Mouse (Mus musculus) forelimb bud, embryonic 11.5 days (tissue): ENCODE results near the gene Hist1h1e.

Experiments used
- DNase-seq: peaks from one replicate; pipeline ENCODE4 v3.0.0-alpha.2; 2012; ENCODE audit warnings: low read depth, low spot score

Hist1h1e gene

GRCm38 (mm10) chr13:23622175-23622671, at the start of gene Hist1h1e:
Gene Hist1h1e (minus strand): TSS chr13:23622558.
- DNase-seq: peak; percentile 92

DNA sequence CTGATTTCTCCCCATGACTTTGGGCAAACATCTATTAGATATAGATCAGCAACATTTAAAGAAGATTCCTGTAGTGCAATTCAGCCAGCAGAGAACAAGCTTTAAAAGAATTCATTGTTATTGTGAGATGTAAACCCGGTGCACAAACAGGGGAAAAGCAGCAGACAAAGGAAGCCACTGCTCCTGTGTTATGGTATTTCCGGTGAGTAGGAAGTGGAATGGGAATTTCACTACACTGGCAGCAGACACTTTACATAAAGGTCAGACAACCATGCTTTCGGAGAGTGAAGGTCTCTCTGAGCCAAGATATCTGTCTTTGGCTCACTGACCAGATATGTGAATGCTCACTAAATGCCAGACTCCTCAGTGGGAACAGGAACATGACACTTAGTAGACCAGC, 40.2 kb upstream of the Hist1h1e start:
- no peak for DNase-seq

DNA sequence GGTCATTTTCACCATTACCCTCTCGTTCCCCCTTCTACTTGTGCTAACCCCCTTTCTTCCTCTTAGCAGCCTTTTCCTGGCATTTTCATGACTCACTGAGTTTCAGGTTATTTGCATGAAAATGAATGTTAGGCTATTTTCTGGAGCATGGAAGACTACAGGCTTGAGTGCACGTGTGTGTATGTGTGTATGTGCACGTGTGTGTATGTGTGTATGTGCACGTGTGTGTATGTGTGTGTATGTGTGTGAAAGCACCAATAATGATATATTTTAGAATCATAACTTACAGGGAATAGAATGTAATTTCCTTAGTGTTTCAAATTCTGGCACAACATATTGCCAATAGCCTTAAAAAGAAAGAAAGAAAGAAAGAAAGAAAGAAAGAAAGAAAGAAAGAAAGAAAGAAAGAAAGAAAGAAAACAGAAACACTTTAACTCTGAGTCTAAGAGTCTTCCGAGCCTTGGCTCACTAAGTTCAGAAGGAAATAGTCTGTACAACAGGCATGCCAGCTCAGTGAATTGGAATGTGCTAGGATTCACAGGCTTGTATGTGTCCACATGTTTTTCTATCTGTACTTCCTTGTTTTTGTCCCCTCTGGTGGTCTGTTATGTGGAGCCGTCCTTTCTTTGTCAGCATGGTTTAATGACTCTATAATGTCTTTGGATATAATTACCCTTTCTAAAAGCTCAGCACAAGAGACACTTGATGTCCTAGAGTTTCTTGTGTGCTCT, 37.4 kb upstream of the Hist1h1e start:
- DNase-seq: no peak

- DNase-seq: peak; percentile 10
These were observed 8.3 kb upstream of the Hist1h1e start for GRCm38 (mm10) chr13:23630653-23631052.

- DNase-seq: no peak
These were observed 598 bp upstream of the Hist1h1e start for GRCm38 (mm10) chr13:23622861-23623450.

GRCm38 (mm10) chr13:23621532-23622174, 705 bp downstream of the Hist1h1e start:
- peak; percentile 83 for DNase-seq

DNA sequence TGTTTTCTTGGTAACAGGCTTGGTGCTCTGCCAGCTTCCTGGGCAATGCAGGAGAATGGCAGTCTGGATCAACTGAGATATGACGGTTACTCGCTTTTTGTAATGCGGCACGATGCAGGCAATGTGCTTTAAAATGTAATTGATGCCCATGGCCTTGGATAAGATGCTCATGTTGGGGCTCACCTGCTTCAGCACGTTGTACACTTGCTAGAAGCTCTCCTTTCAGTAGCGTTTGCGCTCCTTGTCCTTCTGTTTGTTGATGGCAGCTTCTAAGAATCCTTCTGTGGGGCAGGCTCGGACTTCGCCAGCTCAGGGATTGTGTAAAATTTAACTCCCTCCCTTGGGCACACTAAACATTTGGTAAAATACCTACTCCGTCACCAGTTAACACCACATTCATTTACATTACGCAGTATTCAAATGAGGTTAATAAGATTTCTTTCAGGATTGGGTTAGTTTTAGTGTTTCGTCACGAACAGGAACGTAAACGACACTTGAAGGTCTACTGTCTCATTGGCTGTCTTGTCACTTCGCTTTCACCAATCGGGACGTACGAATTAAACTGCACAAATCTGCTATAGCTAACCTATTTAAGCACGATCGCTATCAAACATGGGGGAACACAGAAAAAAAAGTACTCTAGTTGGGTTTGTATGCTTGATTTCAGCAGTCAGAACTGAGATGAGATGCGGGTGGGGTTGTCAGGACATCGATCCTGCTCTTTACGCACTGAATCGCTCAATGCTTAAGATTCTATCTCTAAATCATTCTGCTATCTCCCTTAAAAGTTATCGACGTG, 1.4 kb downstream of the Hist1h1e start, which contains the start of gene Hist1h2be:
TSS of gene Hist1h2be (minus strand) at position 392 of the 799 bp plus-strand sequence.
- DNase-seq: peak; percentile 92

DNA sequence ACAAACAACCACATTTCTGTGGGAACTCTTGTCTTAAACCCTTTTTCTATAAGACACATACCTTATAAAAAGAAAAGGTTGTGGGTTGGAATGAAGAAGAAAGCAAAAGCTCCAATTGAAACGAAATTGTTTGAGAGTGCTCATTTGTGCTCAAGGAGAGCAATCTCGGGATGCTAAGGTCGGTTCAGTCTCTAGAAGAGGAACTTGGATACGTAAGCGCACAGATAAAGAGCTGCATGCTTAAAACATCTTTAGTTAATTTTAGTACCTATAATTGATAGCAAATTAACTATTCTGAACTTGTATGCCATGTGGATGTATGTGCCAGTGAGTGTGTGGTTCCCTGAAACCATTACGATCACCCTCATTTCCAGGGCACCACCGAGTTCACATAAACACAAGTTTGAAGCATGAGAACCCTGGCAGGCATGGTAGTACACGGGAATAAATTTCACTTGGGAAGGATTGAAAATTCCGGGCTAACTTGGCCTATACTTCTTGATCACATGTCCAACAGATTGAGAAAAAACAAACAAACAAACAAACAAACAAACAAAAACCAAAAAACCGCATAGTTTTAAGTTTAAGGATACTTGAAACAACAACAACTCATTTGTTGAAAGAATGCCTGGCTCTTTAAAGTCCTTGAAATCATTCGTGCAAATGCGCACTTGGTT, 2.2 kb downstream of the Hist1h1e start:
- DNase-seq: no peak

DNA sequence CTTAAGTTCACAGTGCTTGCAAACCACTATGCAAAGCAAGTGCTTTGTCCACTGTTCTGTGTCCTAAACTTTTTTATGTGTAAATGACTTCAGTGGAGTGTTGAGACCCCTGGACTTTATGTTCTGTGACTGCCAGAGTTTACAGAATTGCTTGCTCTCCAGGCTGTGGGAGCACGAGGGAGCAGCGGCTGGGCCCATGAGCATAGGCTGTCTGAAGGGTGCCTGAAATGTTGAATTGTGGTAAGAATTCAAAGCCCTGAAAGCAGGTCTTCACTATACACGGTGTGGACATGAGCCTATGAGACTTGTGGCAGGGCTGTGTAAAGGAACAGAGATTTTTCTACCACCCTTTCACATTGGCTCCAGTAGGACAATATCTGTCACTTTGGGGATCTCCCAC, 10.7 kb downstream of the Hist1h1e start:
- no peak for DNase-seq

DNA sequence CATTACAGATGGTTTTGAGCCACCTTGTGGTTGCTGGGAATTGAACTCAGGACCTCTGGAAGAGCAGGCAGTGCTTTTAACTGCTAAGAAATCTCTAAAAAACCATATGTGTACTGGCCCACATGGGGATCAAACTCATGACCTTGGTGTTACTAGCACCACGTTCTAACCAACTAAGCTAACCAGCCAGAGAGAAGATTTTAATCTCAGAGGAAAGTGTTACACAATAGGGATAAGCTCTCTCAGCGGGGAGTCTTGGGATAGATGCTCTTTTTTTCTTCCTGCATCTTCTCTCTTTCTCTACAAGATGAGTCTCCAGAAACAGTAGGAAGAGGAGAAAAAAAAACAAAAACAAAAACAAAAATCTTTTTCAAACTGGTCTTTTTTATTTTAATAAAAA, 12.0 kb downstream of the Hist1h1e start:
- DNase-seq: no peak

- no peak for DNase-seq
These were observed 12.5 kb downstream of the Hist1h1e start for GRCm38 (mm10) chr13:23609844-23610243.

DNA sequence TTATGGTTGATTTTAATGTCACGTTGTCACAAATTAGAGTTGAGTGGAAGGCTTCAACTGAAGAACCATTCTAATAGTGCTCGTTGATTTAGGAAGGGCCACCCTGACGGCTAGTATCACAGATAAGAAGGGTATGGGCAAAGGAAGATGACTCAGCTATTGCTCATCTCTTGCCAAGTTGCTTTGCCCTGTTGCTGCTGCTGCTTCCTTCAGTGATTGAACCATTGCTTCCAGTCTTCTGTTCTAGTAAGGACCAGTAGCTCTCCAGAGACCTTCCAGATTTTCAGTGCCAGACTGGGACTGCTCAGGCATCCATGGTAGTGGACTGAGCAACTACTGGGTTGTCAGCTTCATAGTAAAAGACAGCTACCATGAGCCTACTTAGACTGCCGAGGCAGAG, 13.1 kb downstream of the Hist1h1e start:
- no peak for DNase-seq

- no peak for DNase-seq
These were observed 17.3 kb downstream of the Hist1h1e start for GRCm38 (mm10) chr13:23605052-23605451.

DNA sequence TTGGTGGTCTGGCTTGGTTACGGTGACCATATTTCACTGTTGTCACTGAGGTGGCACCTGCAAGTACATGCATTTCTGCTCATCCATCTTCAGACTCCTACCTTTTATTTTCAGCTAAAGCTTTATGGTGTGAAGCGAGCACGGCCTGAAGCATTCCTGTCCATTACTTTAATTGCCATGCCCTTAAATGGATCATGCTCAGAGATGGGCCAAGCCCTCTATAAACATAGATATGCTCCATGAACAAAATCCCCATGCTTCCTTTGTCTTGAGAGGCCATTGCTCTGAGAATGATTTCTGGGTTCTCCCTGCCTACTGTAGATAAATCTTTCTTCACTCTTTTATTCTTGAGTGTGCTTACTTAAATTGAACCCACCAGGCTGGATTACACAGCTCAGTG, 17.9 kb downstream of the Hist1h1e start:
- DNase-seq: no peak

- no peak for DNase-seq
These were observed 19.1 kb downstream of the Hist1h1e start for GRCm38 (mm10) chr13:23603182-23603699.

DNA sequence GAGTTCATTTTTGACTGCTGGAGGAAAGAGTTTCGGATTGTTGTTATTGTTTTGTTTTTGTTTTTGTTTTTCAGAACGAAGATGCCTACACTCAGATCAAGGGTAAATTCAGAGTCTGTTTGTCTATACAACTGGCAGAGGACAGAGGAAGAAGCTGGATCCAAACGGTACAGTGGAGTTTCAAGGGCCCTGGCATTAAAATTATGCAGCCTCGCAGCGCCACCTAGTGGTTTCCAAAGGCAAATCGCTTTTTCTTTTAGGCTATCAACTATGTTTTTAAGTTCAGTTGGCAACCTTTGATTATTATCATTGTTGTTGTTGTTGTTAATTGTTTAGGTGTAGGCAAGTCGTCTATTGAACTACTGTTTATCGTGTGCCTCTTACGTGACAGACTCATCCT, 24.4 kb downstream of the Hist1h1e start:
- DNase-seq: peak; percentile 77

- no peak for DNase-seq
These were observed 26.6 kb downstream of the Hist1h1e start for GRCm38 (mm10) chr13:23595622-23596372.

GRCm38 (mm10) chr13:23595185-23595584, 27.2 kb downstream of the Hist1h1e start:
- no peak for DNase-seq

GRCm38 (mm10) chr13:23593051-23593770, 29.1 kb downstream of the Hist1h1e start:
- no peak for DNase-seq

- DNase-seq: no peak
These were observed 29.7 kb downstream of the Hist1h1e start for GRCm38 (mm10) chr13:23592614-23593013.
